In genomic region chr1:30948361-30948949, GRCm38 (mm10) we compare ENCODE assay signal across 8 mouse cellular contexts. TPM values are rescaled to one million over a fixed set of nuclear protein-coding genes. Genes with fewer than 3 reads are reported as not detected.
DNase-seq lines count a peak whose midpoint lies in the region; ATAC-seq and TF ChIP-seq lines count a peak whose summit lies in the region.
"Had no signal": no experiment of that assay in that cellular context is flagged by ENCODE, and none has a peak within 500 bp of the region (broad histone marks: within the 10 kb centered on the region; RNA-seq: fewer than 3 reads in every experiment).

No protein-coding gene starts in this region.

- H3K79me3 ChIP-seq in C2C12 (ENCODE audit: low read depth), result peaks cover 44% of the 10 kb centered on the region

- H3K4me2 ChIP-seq in kidney, embryonic 14.5 days (replicated peaks; ENCODE audit: low read depth, low read length), result peak overlapping the region; percentile 52
- H3K4me2 ChIP-seq in lung, postnatal 0 days (replicated peaks; ENCODE audit: low read depth, low read length), result peak overlapping the region; percentile 55

- TF ChIP-seq CTCF in C2C12 (IDR thresholded peaks at IDR 0.05; ENCODE audit: control insufficient read depth, insufficient read depth, insufficient read length), result no peak
- no peak for TF ChIP-seq CTCF in cerebellum, adult 2 months (IDR thresholded peaks at IDR 0.05; ENCODE audit: borderline replicate concordance, insufficient read depth, low read depth, low read length)
- TF ChIP-seq CTCF in lung, postnatal 0 days (IDR thresholded peaks at IDR 0.05), result peak; percentile 62
- no peak for TF ChIP-seq CTCF in small intestine, adult 2 months (IDR thresholded peaks at IDR 0.05; ENCODE audit: extremely low read depth, insufficient read length, insufficient replicate concordance, low read depth, low read length)

- peak overlapping the region; percentile 78 for H3K4me3 ChIP-seq in C2C12 (ENCODE audit: insufficient read depth, poor library complexity, severe bottlenecking)
- peak overlapping the region; percentile 85 for H3K4me3 ChIP-seq in cerebellum, adult 2 months (replicated peaks; ENCODE audit: insufficient read depth, low read depth, low read length)
- H3K4me3 ChIP-seq in kidney, embryonic 14.5 days (ENCODE audit: low read length), result peak overlapping the region; percentile 87
- H3K4me3 ChIP-seq in lung, postnatal 0 days (ENCODE audit: low read depth, low read length), result peak overlapping the region; percentile 81
- peak overlapping the region; percentile 97 for H3K4me3 ChIP-seq in small intestine, adult 2 months (ENCODE audit: low read depth, low read length)

- peak overlapping the region; percentile 96 for H3K9ac ChIP-seq in kidney, embryonic 14.5 days (ENCODE audit: low read depth, low read length)
- peak overlapping the region; percentile 98 for H3K9ac ChIP-seq in lung, postnatal 0 days (replicated peaks; ENCODE audit: low read depth)

- peak; percentile 78 for DNase-seq in 416B (ENCODE audit: low read depth)
- DNase-seq in cerebellum, adult 2 months, result peak; percentile 23 to 25
- DNase-seq in lung, postnatal 0 days (ENCODE audit: low spot score), result peak; percentile 79

- no peak for TF ChIP-seq EP300 in lung, postnatal 0 days (IDR thresholded peaks at IDR 0.05)

- H3K36me3 ChIP-seq in C2C12 (ENCODE audit: control insufficient read depth, insufficient read depth), result peaks cover 32% of the 10 kb centered on the region
- H3K36me3 ChIP-seq in kidney, embryonic 14.5 days (ENCODE audit: control insufficient read depth, insufficient read depth, low read length), result peaks cover 23% of the 10 kb centered on the region
- H3K36me3 ChIP-seq in lung, postnatal 0 days (ENCODE audit: insufficient read depth, low read length), result peaks cover 13% of the 10 kb centered on the region
- H3K36me3 ChIP-seq in small intestine, adult 2 months (ENCODE audit: control insufficient read depth, insufficient read depth, low read length), result peaks cover 18% of the 10 kb centered on the region

- no peak for TF ChIP-seq POLR2A in cerebellum, adult 2 months (IDR thresholded peaks at IDR 0.05; ENCODE audit: borderline replicate concordance, insufficient read depth, low read length)
- no peak for TF ChIP-seq POLR2A in small intestine, adult 2 months (IDR thresholded peaks at IDR 0.05; ENCODE audit: low read depth, low read length)

- H3K9me3 ChIP-seq in kidney, embryonic 14.5 days (ENCODE audit: control insufficient read depth, low read length), result no peaks in the 10 kb centered on the region
- no peaks in the 10 kb centered on the region for H3K9me3 ChIP-seq in lung, postnatal 0 days (ENCODE audit: low read length)

- peak overlapping the region; percentile 87 for H3ac ChIP-seq in C2C12 (ENCODE audit: control insufficient read depth, insufficient read length, low read depth)

- WGBS in cerebellum, adult 2 months, result under 1% methylated on average over 16 of the region's 16 CpGs
- WGBS in kidney, embryonic 14.5 days, result under 1% methylated on average over 16 of the region's 16 CpGs
- WGBS in lung, postnatal 0 days, result under 1% methylated on average over 16 of the region's 16 CpGs
- under 1% methylated on average over 16 of the region's 16 CpGs for WGBS in small intestine, adult 2 months

- 0 out of 2 replicates have a peak, but pooled peaks have one; percentile 0 for ATAC-seq in granulocyte monocyte progenitor cell, adult 5-6 weeks (replicated peaks; ENCODE audit: poor library complexity, severe bottlenecking)
- no peak for ATAC-seq in kidney, embryonic 14.5 days (ENCODE audit: low FRiP score, low TSS enrichment)
- ATAC-seq in lung, postnatal 0 days, result no peak

- no peaks in the 10 kb centered on the region for H3K27me3 ChIP-seq in C2C12 (ENCODE audit: control insufficient read depth, insufficient read depth, insufficient read length)
- no peaks in the 10 kb centered on the region for H3K27me3 ChIP-seq in cerebellum, adult 2 months (ENCODE audit: control insufficient read depth, insufficient read depth, low read length)
- no peaks in the 10 kb centered on the region for H3K27me3 ChIP-seq in kidney, embryonic 14.5 days (ENCODE audit: control insufficient read depth, insufficient read depth, low read length)
- H3K27me3 ChIP-seq in lung, postnatal 0 days (replicated peaks; ENCODE audit: insufficient read depth, low read length), result no peaks in the 10 kb centered on the region
- H3K27me3 ChIP-seq in small intestine, adult 2 months (ENCODE audit: control insufficient read depth, insufficient read depth, low read length), result no peaks in the 10 kb centered on the region

- H3K4me1 ChIP-seq in cerebellum, adult 2 months (ENCODE audit: control insufficient read depth, insufficient read depth, low read length), result no peaks in the 10 kb centered on the region; the same call in 1 of the 2 replicates
- H3K4me1 ChIP-seq in kidney, embryonic 14.5 days (ENCODE audit: control insufficient read depth, insufficient read depth, low read length), result peaks cover 11% of the 10 kb centered on the region; the same call in 1 of the 2 replicates
- peaks cover 2% of the 10 kb centered on the region; the same call in 1 of the 2 replicates for H3K4me1 ChIP-seq in lung, postnatal 0 days (ENCODE audit: insufficient read depth, low read depth, low read length)
- peaks cover 9% of the 10 kb centered on the region; the same call in 1 of the 2 replicates for H3K4me1 ChIP-seq in small intestine, adult 2 months (ENCODE audit: control insufficient read depth, insufficient read depth, insufficient read length, low read length)

- H3K79me2 ChIP-seq in C2C12 (ENCODE audit: control insufficient read depth, insufficient read depth), result peaks cover 58% of the 10 kb centered on the region

- H3K27ac ChIP-seq in cerebellum, adult 2 months (ENCODE audit: insufficient read depth, low read length), result peak overlapping the region; percentile 99; the same call in 1 of the 2 replicates
- H3K27ac ChIP-seq in kidney, embryonic 14.5 days (ENCODE audit: low read depth, low read length), result peak overlapping the region; percentile 97
- peak overlapping the region; percentile 100 for H3K27ac ChIP-seq in lung, postnatal 0 days (ENCODE audit: low read length)
- peak overlapping the region; percentile 99 for H3K27ac ChIP-seq in small intestine, adult 2 months (ENCODE audit: insufficient read depth, low read depth, low read length)

TF ChIP-seq in C2C12, 6 proteins besides CTCF, POLR2A, EP300 and RAD21:
- TF ChIP-seq MAX (IDR thresholded peaks at IDR 0.05) (peak; percentile 26), FOSL1 (IDR thresholded peaks at IDR 0.05; ENCODE audit: insufficient read depth, low read length, poor library complexity, severe bottlenecking) (no peak)

RNA-seq across cellular contexts. Expression of gene AC153137.1, which starts 29.3 kb away (rescaled TPM):
- polyA plus RNA-seq in C2C12 (2012; fragmentation: generic; extraction: Trizol), result 0.11 TPM
- polyA plus RNA-seq in cerebellum, adult 2 months (2012; rRNA removed), result not detected in 2 replicates
- total RNA-seq in granulocyte monocyte progenitor cell, adult 5-6 weeks (2014; fragmentation: Nextera tagmentation), result not detected in 2 replicates
- not detected in 2 replicates for total RNA-seq in granulocyte monocyte progenitor cell, adult 5-6 weeks (2017)
- polyA plus RNA-seq in kidney, embryonic 14.5 days (2014; fragmentation: Nextera tagmentation; extraction: Ambion mirVana), result not detected in 2 replicates
- polyA plus RNA-seq in lung, postnatal 0 days (2015; fragmentation: Nextera tagmentation; extraction: Ambion mirVana), result 0.20 and 0.57 TPM in 2 replicates
- polyA plus RNA-seq in small intestine, adult 2 months (2012; rRNA removed), result not detected in 2 replicates
- total RNA-seq: neutrophil, adult 5-6 weeks had no signal

Comparison
In these comparisons a context has a peak if more than half of its experiments do, and no peak if none do; other contexts are left out.
1. DNase-seq: peak in every context shown above with its lines; median percentile 79 in lung, postnatal 0 days; 78 in 416B; 24 in cerebellum, adult 2 months.